ENCODE assay signal across 11 mouse cellular contexts in the genomic region with DNA sequence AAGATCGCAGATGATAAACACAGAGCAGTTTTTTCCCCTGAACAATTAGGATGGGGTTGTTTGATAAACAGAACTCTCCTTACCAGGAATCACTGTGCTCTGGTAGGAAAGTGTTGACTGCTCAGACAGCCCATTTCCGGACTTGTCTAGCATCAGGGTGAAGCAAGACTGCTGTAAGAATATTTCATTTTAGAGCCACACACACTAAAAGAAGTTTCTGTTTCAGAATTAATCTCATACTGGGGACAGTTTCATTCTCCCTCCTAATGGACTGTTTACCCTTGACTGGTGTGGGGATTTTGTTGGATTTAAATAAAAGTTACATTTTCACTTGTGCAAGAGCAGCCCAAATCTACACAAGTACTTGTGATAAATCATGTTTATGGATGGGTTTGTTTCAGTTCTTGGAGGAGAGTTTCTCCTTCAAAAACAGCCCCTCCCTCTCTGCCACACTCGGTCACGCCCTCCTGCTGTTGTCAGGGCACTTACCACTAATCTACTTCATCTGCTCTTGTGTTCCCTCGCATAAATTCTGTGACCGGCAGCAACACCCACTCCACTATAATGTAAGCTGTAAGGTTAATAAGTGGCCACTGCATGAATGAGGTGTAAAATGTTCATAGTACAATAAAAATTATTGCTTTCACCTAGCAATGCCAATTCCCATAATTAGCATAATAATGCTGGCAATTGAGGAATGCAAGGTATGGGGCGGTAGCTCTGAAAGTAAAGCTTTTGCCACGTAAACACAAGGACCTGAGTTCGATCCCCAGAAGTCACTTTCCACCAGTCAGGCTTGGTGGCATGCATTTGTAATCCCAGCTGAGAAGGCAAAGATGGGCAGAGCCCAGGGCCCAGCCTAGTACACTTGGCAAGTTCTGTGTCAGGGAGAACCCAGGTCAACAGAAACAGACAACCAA. TPM values are rescaled to one million over a fixed set of nuclear protein-coding genes. Genes with fewer than 3 reads are reported as not detected.
DNase-seq lines count a peak whose midpoint lies in the region; ATAC-seq and TF ChIP-seq lines count a peak whose summit lies in the region.
"Had no signal": no experiment of that assay in that cellular context is flagged by ENCODE, and none has a peak within 500 bp of the region (broad histone marks: within the 10 kb centered on the region; RNA-seq: fewer than 3 reads in every experiment).

No protein-coding gene starts in this region.

- no peak for TF ChIP-seq POLR2A in lung, adult 2 months (IDR thresholded peaks at IDR 0.05; ENCODE audit: borderline replicate concordance, extremely low read depth, low read depth, low read length)
- no peak for TF ChIP-seq POLR2A in ES-Bruce4 (IDR thresholded peaks at IDR 0.05; ENCODE audit: insufficient read depth, low read length)

- H3K4me1 ChIP-seq in lung, embryonic 14.5 days (ENCODE audit: insufficient read depth), result no peaks in the 10 kb centered on the region
- peaks cover 10% of the 10 kb centered on the region for H3K4me1 ChIP-seq in lung, adult 2 months (ENCODE audit: control insufficient read depth, insufficient read depth, low read length)
- peaks cover 13% of the 10 kb centered on the region for H3K4me1 ChIP-seq in ES-Bruce4 (ENCODE audit: control insufficient read depth, insufficient read depth, low read length)
- H3K4me1 ChIP-seq in heart, embryonic 11.5 days (ENCODE audit: control insufficient read depth, insufficient read depth, low read length), result no peaks in the 10 kb centered on the region

- WGBS in lung, embryonic 14.5 days, result 34% methylated on average over 9 of the region's 9 CpGs
- WGBS in lung, adult 2 months, result 32% methylated on average over 9 of the region's 9 CpGs
- 41% methylated on average over 9 of the region's 9 CpGs for WGBS in heart, embryonic 11.5 days (ENCODE audit: insufficient replicate concordance)

- H3K27me3 ChIP-seq in lung, embryonic 14.5 days (ENCODE audit: insufficient read depth, low read length), result no peaks in the 10 kb centered on the region
- no peaks in the 10 kb centered on the region for H3K27me3 ChIP-seq in ES-Bruce4 (ENCODE audit: control insufficient read depth, insufficient read depth, low read length, poor library complexity, severe bottlenecking)
- H3K27me3 ChIP-seq in heart, embryonic 11.5 days (ENCODE audit: control insufficient read depth, insufficient read depth, low read length), result no peaks in the 10 kb centered on the region

- H3K36me3 ChIP-seq in lung, embryonic 14.5 days (ENCODE audit: insufficient read depth), result no peaks in the 10 kb centered on the region
- H3K36me3 ChIP-seq in ES-Bruce4 (ENCODE audit: control insufficient read depth, insufficient read depth, low read length, poor library complexity, severe bottlenecking), result no peaks in the 10 kb centered on the region
- no peaks in the 10 kb centered on the region for H3K36me3 ChIP-seq in heart, embryonic 11.5 days (ENCODE audit: control insufficient read depth, insufficient read depth, low read length)
- H3K36me3 ChIP-seq: limb, embryonic 12.5 days had no signal

- no peak overlapping the region for H3K4me3 ChIP-seq in lung, embryonic 14.5 days (ENCODE audit: low read depth, low read length)
- H3K4me3 ChIP-seq in lung, adult 2 months (replicated peaks; ENCODE audit: extremely low read depth, low read depth, low read length), result no peak overlapping the region
- H3K4me3 ChIP-seq in ES-Bruce4 (ENCODE audit: low read depth, low read length), result no peak overlapping the region
- H3K4me3 ChIP-seq in heart, embryonic 11.5 days (ENCODE audit: low read depth, low read length), result no peak overlapping the region
- H3K4me3 ChIP-seq: limb, embryonic 12.5 days had no signal

- no peaks in the 10 kb centered on the region for H3K9me3 ChIP-seq in lung, embryonic 14.5 days (ENCODE audit: low read depth, low read length)
- H3K9me3 ChIP-seq in ES-Bruce4 (replicated peaks; ENCODE audit: control insufficient read depth, insufficient read depth, low read length, poor library complexity, severe bottlenecking), result no peaks in the 10 kb centered on the region
- no peaks in the 10 kb centered on the region for H3K9me3 ChIP-seq in heart, embryonic 11.5 days (replicated peaks; ENCODE audit: control insufficient read depth, low read length)
- H3K9me3 ChIP-seq: limb, embryonic 12.5 days had no signal

- H3K4me2 ChIP-seq in lung, embryonic 14.5 days, result no peak overlapping the region
- H3K4me2 ChIP-seq in heart, embryonic 11.5 days, result no peak overlapping the region
- H3K4me2 ChIP-seq: limb, embryonic 12.5 days had no signal

- no peak overlapping the region; the same call in 1 of the 2 replicates for H3K9ac ChIP-seq in lung, embryonic 14.5 days
- H3K9ac ChIP-seq in ES-Bruce4 (ENCODE audit: low read depth, poor library complexity, severe bottlenecking), result no peak overlapping the region
- H3K9ac ChIP-seq in heart, embryonic 11.5 days (ENCODE audit: low read depth, low read length), result no peak overlapping the region
- H3K9ac ChIP-seq: limb, embryonic 12.5 days had no signal

- peak; percentile 68; the same call in 1 of the 2 replicates for TF ChIP-seq EP300 in ES-Bruce4 (IDR thresholded peaks at IDR 0.05; ENCODE audit: insufficient read depth, low read depth, low read length)

- ATAC-seq in lung, embryonic 14.5 days (ENCODE audit: insufficient read depth), result no peak
- no peak for ATAC-seq in heart, embryonic 11.5 days (replicated peaks; ENCODE audit: insufficient number of reproducible peaks, low FRiP score, low TSS enrichment)
- ATAC-seq in monocyte, adult 5-6 weeks (replicated peaks; ENCODE audit: insufficient number of reproducible peaks, low FRiP score, low TSS enrichment, poor library complexity, severe bottlenecking), result no peak

- peak; percentile 47 for DNase-seq in lung, embryonic 14.5 days
- no peak for DNase-seq in lung, adult 2 months
- peak; percentile 28 for DNase-seq in hindlimb bud, embryonic 11.5 days (ENCODE audit: extremely low spot score, low read depth, low spot score)
- DNase-seq in natural killer cell, adult 2 months (ENCODE audit: low spot score in 2 of 2), result peak; percentile 74 to 85
- no peak for DNase-seq in layer of hippocampus, adult 9-11 months
- DNase-seq: cerebellum, postnatal 14 days had no signal

- TF ChIP-seq CTCF in lung, embryonic 14.5 days (IDR thresholded peaks at IDR 0.05; ENCODE audit: low read depth), result no peak
- no peak for TF ChIP-seq CTCF in lung, adult 2 months (IDR thresholded peaks at IDR 0.05; ENCODE audit: insufficient read depth, low read length)
- TF ChIP-seq CTCF in ES-Bruce4 (IDR thresholded peaks at IDR 0.05; ENCODE audit: low read depth, low read length), result no peak

- H3K27ac ChIP-seq in lung, embryonic 14.5 days (ENCODE audit: low read depth), result no peak overlapping the region
- H3K27ac ChIP-seq in ES-Bruce4 (ENCODE audit: insufficient read depth, low read length), result peak overlapping the region; percentile 93
- H3K27ac ChIP-seq in heart, embryonic 11.5 days (ENCODE audit: low read depth, low read length), result no peak overlapping the region
- H3K27ac ChIP-seq: limb, embryonic 12.5 days; macrophage had no signal

RNA-seq across cellular contexts. Expression of gene Ttc39b, which starts 4.2 kb away (rescaled TPM):
- polyA plus RNA-seq in lung, embryonic 14.5 days (2014; fragmentation: Nextera tagmentation; extraction: Ambion mirVana), result 3.3 and 4.2 TPM in 2 replicates
- polyA plus RNA-seq in lung, adult 2 months (2012; rRNA removed), result 4.0 and 7.1 TPM in 2 replicates
- polyA plus RNA-seq in ES-Bruce4 (2011; ENCODE audit: insufficient read depth, insufficient read length, low read depth, missing spikeins), result 36.8 and 48.9 TPM in 2 replicates
- 2.3 and 2.9 TPM in 2 replicates for polyA plus RNA-seq in heart, embryonic 11.5 days (2014; fragmentation: Nextera tagmentation; extraction: Ambion mirVana)
- total RNA-seq in monocyte, adult 5-6 weeks (2017), result 21.4 to 51.4 TPM (median 30.0 TPM) in 3 replicates

Comparison
In these comparisons a context has a peak if more than half of its experiments do, and no peak if none do; other contexts are left out.
1. DNase-seq: peak in lung, embryonic 14.5 days (single experiment), hindlimb bud, embryonic 11.5 days (single experiment) and natural killer cell, adult 2 months (2 of 2); none in lung, adult 2 months (single experiment) and layer of hippocampus, adult 9-11 months (single experiment).